Mouse (Mus musculus) MEL (cell line): ENCODE data around the gene Ecpas.

ENCODE experiments used
- CTCF ChIP-seq, 3 experiments: IDR thresholded peaks in 2 of 3; conservative IDR thresholded peaks in 1 of 3; 2 replicates each; pipeline ENCODE4 v1.5.1; 2011 to 2012; ENCODE audit warnings: low read length in 3 of 3, low read depth in 2 of 3, mild to moderate bottlenecking in 2 of 3, improper control_type of control experiment in 1 of 3, inconsistent platforms in 1 of 3, mixed read lengths in 1 of 3, moderate library complexity in 1 of 3; ENCODE audit not compliant: control insufficient read depth in 1 of 3, insufficient read depth in 1 of 3, poor library complexity in 1 of 3, severe bottlenecking in 1 of 3
- EP300 ChIP-seq, 2 experiments: IDR thresholded peaks; 2 replicates each; pipeline ENCODE4 v1.6.1; 2011; ENCODE audit warnings: improper control_type of control experiment in 2 of 2, low read length in 2 of 2, low read depth in 1 of 2, mild to moderate bottlenecking in 1 of 2
- MEF2A ChIP-seq: IDR thresholded peaks from 2 replicates; pipeline ENCODE4 v1.6.1; 2014; ENCODE audit warnings: low read depth, mild to moderate bottlenecking, inconsistent platforms, low read length, improper control_type of control experiment; ENCODE audit not compliant: poor library complexity, insufficient replicate concordance, severe bottlenecking; ENCODE audit errors: extremely low read depth
- MYC ChIP-seq: IDR thresholded peaks from 2 replicates; pipeline ENCODE4 v1.6.1; 2011; ENCODE audit warnings: low read depth, mild to moderate bottlenecking, low read length, improper control_type of control experiment, moderate library complexity
- NRF1 ChIP-seq: IDR thresholded peaks from 2 replicates; pipeline ENCODE4 v1.6.1; 2014; ENCODE audit warnings: low read depth, mild to moderate bottlenecking, inconsistent platforms, low read length, improper control_type of control experiment, moderate library complexity; ENCODE audit not compliant: poor library complexity, insufficient read depth, severe bottlenecking
- POLR2A ChIP-seq, 2 experiments: IDR thresholded peaks; 2 replicates each; pipeline ENCODE4 v1.6.1; 2011 to 2012; ENCODE audit warnings: low read length in 2 of 2, mild to moderate bottlenecking in 2 of 2, control low read depth in 1 of 2, improper control_type of control experiment in 1 of 2, low read depth in 1 of 2, moderate library complexity in 1 of 2; ENCODE audit not compliant: control insufficient read depth in 1 of 2, insufficient read depth in 1 of 2, poor library complexity in 1 of 2
- POLR2AphosphoS5 ChIP-seq: IDR thresholded peaks from 2 replicates; pipeline ENCODE4 v1.6.1; 2012; ENCODE audit warnings: low read depth, borderline replicate concordance, mild to moderate bottlenecking, inconsistent platforms, low read length, moderate library complexity, mixed read lengths

- TF ChIP-seq MEF2A (no peak), CTCF (IDR thresholded peaks at IDR 0.05 in 2 of 3, conservative IDR thresholded peaks at IDR 0.05 in 1 of 3; ENCODE audit: control insufficient read depth in 1 of 3, insufficient read depth in 1 of 3, low read depth in 2 of 3, low read length in 3 of 3, poor library complexity in 1 of 3, severe bottlenecking in 1 of 3) (no peak), POLR2A (IDR thresholded peaks at IDR 0.05; ENCODE audit: control insufficient read depth in 1 of 2, insufficient read depth in 1 of 2, low read depth in 1 of 2, low read length in 2 of 2, poor library complexity in 1 of 2) (no peak), NRF1 (no peak), MYC (no peak), POLR2AphosphoS5 (no peak), EP300 (IDR thresholded peaks at IDR 0.05; ENCODE audit: low read depth in 1 of 2, low read length in 2 of 2) (no peak)
These were observed 40.1 kb upstream of the Ecpas start for GRCm38 (mm10) chr4:58952630-58953029.
